Mouse (Mus musculus): Measurements from ENCODE around the gene Bcl2a1d. TPM values are rescaled to one million over a fixed set of nuclear protein-coding genes. Genes with fewer than 3 reads are reported as not detected.
"Not testable (repeated sequence)": the region's sequence is repeated elsewhere in the genome, so short reads cannot be mapped to it uniquely, and the experiment has no call there.

Bcl2a1d gene
- polyA plus RNA-seq, 1 experiment, result not detected

GRCm38 (mm10) chr9:88691307-88691706, 40.4 kb downstream of the Bcl2a1d start:
- not testable (repeated sequence) for H3K79me2 ChIP-seq (ENCODE audit: control insufficient read depth, insufficient read depth); H3ac ChIP-seq (ENCODE audit: control insufficient read depth, insufficient read length); H3K4me3 ChIP-seq; H3K27me3 ChIP-seq (ENCODE audit: control insufficient read depth, insufficient read depth, insufficient read length); H3K4me2 ChIP-seq (ENCODE audit: low read depth); H3K36me3 ChIP-seq (ENCODE audit: control insufficient read depth, insufficient read depth)

- not testable (repeated sequence) for H3K4me3 ChIP-seq; H3K27me3 ChIP-seq (ENCODE audit: control insufficient read depth, insufficient read depth, insufficient read length); H3ac ChIP-seq (ENCODE audit: control insufficient read depth, insufficient read length); H3K79me2 ChIP-seq (ENCODE audit: control insufficient read depth, insufficient read depth); H3K4me2 ChIP-seq (ENCODE audit: low read depth); H3K36me3 ChIP-seq (ENCODE audit: control insufficient read depth, insufficient read depth)
Observed at GRCm38 (mm10) chr9:88689451-88689850, 42.3 kb downstream of the Bcl2a1d start.

GRCm38 (mm10) chr9:88686719-88687118, 45.0 kb downstream of the Bcl2a1d start:
- H3K27me3 ChIP-seq (ENCODE audit: control insufficient read depth, insufficient read depth, insufficient read length); H3K79me2 ChIP-seq (ENCODE audit: control insufficient read depth, insufficient read depth); H3ac ChIP-seq (ENCODE audit: control insufficient read depth, insufficient read length); H3K36me3 ChIP-seq (ENCODE audit: control insufficient read depth, insufficient read depth); H3K4me3 ChIP-seq; H3K4me2 ChIP-seq (ENCODE audit: low read depth): not testable (repeated sequence)

Other genes with a start within 250 kb of the Bcl2a1d start
- gene Syncrip, start 249.3 kb downstream of the Bcl2a1d start, polyA plus RNA-seq (2012; fragmentation: generic; extraction: Trizol), result 41.8 TPM
- gene Zfp949, start 183.9 kb downstream of the Bcl2a1d start, polyA plus RNA-seq (2012; fragmentation: generic; extraction: Trizol), result 3.7 TPM
- not detected for gene Trim43a, start 151.0 kb downstream of the Bcl2a1d start, polyA plus RNA-seq (2012; fragmentation: generic; extraction: Trizol)
- 11.5 TPM for gene Mthfsl, start 11.6 kb downstream of the Bcl2a1d start, polyA plus RNA-seq (2012; fragmentation: generic; extraction: Trizol)
- 0.06 TPM for gene Trim43c, start 107.2 kb upstream of the Bcl2a1d start, polyA plus RNA-seq (2012; fragmentation: generic; extraction: Trizol)
- not detected for gene Bcl2a1a, start 225.0 kb upstream of the Bcl2a1d start, polyA plus RNA-seq (2012; fragmentation: generic; extraction: Trizol)

Measured in myocyte (in vitro differentiated cells).